Mouse (Mus musculus) intestine, embryonic 14.5 days (tissue): ENCODE data around the gene Gtf2i. TPM values are rescaled to one million over a fixed set of nuclear protein-coding genes. Genes with fewer than 3 reads are reported as not detected.

ENCODE experiments used
- ATAC-seq: fragments of 200-750 bp; cut with Nextera tagmentation; replicated peaks from 2 replicates; pipeline ENCODE4 v1.8.0; 2017; ENCODE audit warnings: low read depth, moderate number of reproducible peaks, moderate TSS enrichment, moderate library complexity; ENCODE audit not compliant: low FRiP score, low TSS enrichment
- DNase-seq: peaks from one replicate; pipeline ENCODE4 v3.0.0-alpha.2; 2018; ENCODE audit warnings: low spot score
- H3K27ac ChIP-seq: fragments of 300-500 bp; sonication (generic); 2 replicates; pipeline ENCODE4 v1.5.1; 2014; ENCODE audit warnings: low read depth, mild to moderate bottlenecking, control low read depth
- H3K27me3 ChIP-seq: fragments of 300-500 bp; sonication (generic); replicated peaks from 2 replicates; pipeline ENCODE4 v1.6.1; 2014; ENCODE audit warnings: low read length, control low read depth; ENCODE audit not compliant: control insufficient read depth, insufficient read depth
- H3K36me3 ChIP-seq: fragments of 300-500 bp; sonication (generic); 2 replicates; pipeline ENCODE4 v1.6.1; 2014; ENCODE audit warnings: low read length, control low read depth; ENCODE audit not compliant: control insufficient read depth, insufficient read depth
- H3K4me1 ChIP-seq: fragments of 300-500 bp; sonication (generic); replicated peaks from 2 replicates; pipeline ENCODE4 v1.6.1; 2014; ENCODE audit warnings: low read length, control low read depth, mixed read lengths; ENCODE audit not compliant: control insufficient read depth, insufficient read depth
- H3K4me2 ChIP-seq: fragments of 300-500 bp; sonication (generic); 2 replicates; pipeline ENCODE4 v1.6.1; 2014; ENCODE audit warnings: low read length
- H3K4me3 ChIP-seq: fragments of 300-500 bp; sonication (generic); 2 replicates; pipeline ENCODE4 v1.5.1; 2014; ENCODE audit warnings: low read depth, low read length, control low read depth, mixed read lengths
- H3K9ac ChIP-seq: fragments of 300-500 bp; sonication (generic); 2 replicates; pipeline ENCODE4 v1.6.1; 2014; ENCODE audit warnings: mild to moderate bottlenecking, low read length
- H3K9me3 ChIP-seq: fragments of 300-500 bp; sonication (generic); 2 replicates; pipeline ENCODE4 v1.6.1; 2016; ENCODE audit warnings: low read length, control low read depth; ENCODE audit not compliant: control insufficient read depth
- WGBS: fragments of 180-500 bp; shearing (Covaris S2); extraction: QIAGEN DNeasy Blood & Tissue Kit; methylation state at CpG from one replicate; pipeline ENCODE4 v1.1.7; 2014; 5-methylcytosine and 5-hydroxymethylcytosine counted together
- polyA plus RNA-seq: library from polyadenylated mRNA; unstranded; fragments of >200 nt; fragmentation: Nextera tagmentation; extraction: Ambion mirVana; gene quantifications from 2 replicates; pipeline ENCODE4 v1.2.1, GENCODE M21; 2014

Gtf2i gene
- polyA plus RNA-seq, 1 experiment from 2014 or later: 145 TPM

- peaks cover 7% of the 10 kb centered on the region; the same call in 1 of the 2 replicates for H3K36me3 ChIP-seq
- ATAC-seq: no peak
- no peaks in the 10 kb centered on the region for H3K9me3 ChIP-seq
- peak overlapping the region; percentile 98 for H3K4me3 ChIP-seq
- H3K9ac ChIP-seq: peak overlapping the region; percentile 100
- peak overlapping the region; percentile 100 for H3K27ac ChIP-seq
- H3K27me3 ChIP-seq: no peaks in the 10 kb centered on the region
- peak overlapping the region; percentile 94 for H3K4me2 ChIP-seq
- 1% methylated on average over 25 of the region's 25 CpGs for WGBS
- H3K4me1 ChIP-seq: peaks cover 20% of the 10 kb centered on the region
- peak; percentile 86 for DNase-seq
Observed at GRCm38 (mm10) chr5:134315623-134316350, 1.2 kb upstream of the Gtf2i start.

GRCm38 (mm10) chr5:134314068-134314674, 389 bp downstream of the Gtf2i start:
- DNase-seq (peak; percentile 88), ATAC-seq (peak; percentile 49)
- H3K27me3 ChIP-seq: no peaks in the 10 kb centered on the region
- H3K4me3 ChIP-seq: peak overlapping the region; percentile 98
- H3K9me3 ChIP-seq: 0 out of 2 replicates have a peak, but pooled peaks cover 2% of the 10 kb centered on the region
- peak overlapping the region; percentile 100 for H3K27ac ChIP-seq
- H3K4me1 ChIP-seq: peaks cover 20% of the 10 kb centered on the region
- 1% methylated on average over 44 of the region's 64 CpGs for WGBS
- H3K9ac ChIP-seq: peak overlapping the region; percentile 100
- H3K4me2 ChIP-seq: peak overlapping the region; percentile 74
- H3K36me3 ChIP-seq: peaks cover 23% of the 10 kb centered on the region

- under 1% methylated on average over 68 of the region's 68 CpGs for WGBS
- peak; percentile 97 for DNase-seq
Observed at GRCm38 (mm10) chr5:134313451-134314067, 1.0 kb downstream of the Gtf2i start.

GRCm38 (mm10) chr5:134312691-134313450, 1.7 kb downstream of the Gtf2i start:
- Histone ChIP-seq H3K4me1 (peaks cover 20% of the 10 kb centered on the region), H3K4me3 (peak overlapping the region; percentile 98), H3K36me3 (peaks cover 28% of the 10 kb centered on the region), H3K27me3 (no peaks in the 10 kb centered on the region), H3K4me2 (peak overlapping the region; percentile 74), H3K9me3 (0 out of 2 replicates have a peak, but pooled peaks cover 3% of the 10 kb centered on the region), H3K9ac (peak overlapping the region; percentile 100), H3K27ac (peak overlapping the region; percentile 100)
- DNase-seq (peak; percentile 70), ATAC-seq (no peak)
- 4% methylated on average over 19 of the region's 19 CpGs for WGBS

More at GRCm38 (mm10) chr5:134313451-134314067, 1.0 kb downstream of the Gtf2i start:
- Histone ChIP-seq H3K9me3 (0 out of 2 replicates have a peak, but pooled peaks cover 3% of the 10 kb centered on the region), H3K27me3 (no peaks in the 10 kb centered on the region), H3K27ac (peak overlapping the region; percentile 100), H3K4me2 (peak overlapping the region; percentile 74), H3K4me1 (peaks cover 20% of the 10 kb centered on the region), H3K4me3 (peak overlapping the region; percentile 98), H3K9ac (peak overlapping the region; percentile 100), H3K36me3 (peaks cover 24% of the 10 kb centered on the region)
- ATAC-seq: peak; percentile 81

GRCm38 (mm10) chr5:134311894-134312411, 2.6 kb downstream of the Gtf2i start:
- Histone ChIP-seq H3K4me2 (peak overlapping the region; percentile 74), H3K4me1 (peaks cover 18% of the 10 kb centered on the region), H3K9ac (peak overlapping the region; percentile 100), H3K27ac (0 out of 2 replicates have a peak overlapping the region, but pooled peaks have one; percentile 100), H3K9me3 (0 out of 2 replicates have a peak, but pooled peaks cover 3% of the 10 kb centered on the region), H3K27me3 (no peaks in the 10 kb centered on the region), H3K4me3 (peak overlapping the region; percentile 98), H3K36me3 (peaks cover 29% of the 10 kb centered on the region)
- ATAC-seq (no peak), DNase-seq (no peak)
- WGBS: 74% methylated on average over 6 of the region's 6 CpGs

GRCm38 (mm10) chr5:134310201-134310600, 4.4 kb downstream of the Gtf2i start:
- Histone ChIP-seq H3K4me2 (no peak overlapping the region), H3K27ac (no peak overlapping the region), H3K27me3 (no peaks in the 10 kb centered on the region), H3K36me3 (peaks cover 42% of the 10 kb centered on the region), H3K9me3 (0 out of 2 replicates have a peak, but pooled peaks cover 3% of the 10 kb centered on the region), H3K4me1 (peaks cover 6% of the 10 kb centered on the region; the same call in 1 of the 2 replicates), H3K4me3 (no peak overlapping the region), H3K9ac (no peak overlapping the region)
- DNase-seq (no peak), ATAC-seq (no peak)
- 94% methylated on average over 9 of the region's 9 CpGs for WGBS

GRCm38 (mm10) chr5:134309345-134309744, 5.2 kb downstream of the Gtf2i start:
- H3K27me3 ChIP-seq: no peaks in the 10 kb centered on the region
- ATAC-seq: no peak
- peaks cover 51% of the 10 kb centered on the region for H3K36me3 ChIP-seq
- H3K9me3 ChIP-seq: 0 out of 2 replicates have a peak, but pooled peaks cover 3% of the 10 kb centered on the region
- peaks cover 6% of the 10 kb centered on the region; the same call in 1 of the 2 replicates for H3K4me1 ChIP-seq
- no peak overlapping the region for H3K4me2 ChIP-seq
- no peak overlapping the region for H3K9ac ChIP-seq
- H3K4me3 ChIP-seq: no peak overlapping the region
- 94% methylated on average over 1 of the region's 1 CpGs for WGBS
- H3K27ac ChIP-seq: no peak overlapping the region
- no peak for DNase-seq
